Mouse (Mus musculus): ENCODE measurements around the gene Fam189b.

Fam189b gene

GRCm38 (mm10) chr3:89166945-89167344 lies 16.0 kb upstream of the Fam189b start:
- no peak for DNase-seq

- no peak for DNase-seq
Observed at GRCm38 (mm10) chr3:89174844-89175243, 8.1 kb upstream of the Fam189b start.

- DNase-seq, result no peak
Observed at GRCm38 (mm10) chr3:89175544-89175943, 7.4 kb upstream of the Fam189b start.

- no peak for DNase-seq
Observed at GRCm38 (mm10) chr3:89176421-89176820, 6.5 kb upstream of the Fam189b start.

- DNase-seq, result peak; percentile 81
Observed at GRCm38 (mm10) chr3:89177242-89178106, 5.5 kb upstream of the Fam189b start, which contains the start of gene Scamp3. Gene Scamp3 (plus strand): TSS chr3:89177473.

GRCm38 (mm10) chr3:89178107-89178385 lies 4.9 kb upstream of the Fam189b start:
- DNase-seq, result no peak

GRCm38 (mm10) chr3:89179056-89179455 lies 3.9 kb upstream of the Fam189b start:
- DNase-seq, result peak; percentile 39

- DNase-seq, result peak; percentile 27
Observed at GRCm38 (mm10) chr3:89181749-89182500, 1.0 kb upstream of the Fam189b start.

GRCm38 (mm10) chr3:89182531-89183057 lies 349 bp upstream of the Fam189b start:
- peak; percentile 28 for DNase-seq

GRCm38 (mm10) chr3:89183959-89184315 lies 994 bp downstream of the Fam189b start:
- peak; percentile 33 for DNase-seq

GRCm38 (mm10) chr3:89187197-89187596 lies 4.3 kb downstream of the Fam189b start:
- DNase-seq, result peak; percentile 88

GRCm38 (mm10) chr3:89187690-89188477 lies 4.9 kb downstream of the Fam189b start:
- DNase-seq, result peak; percentile 80

- DNase-seq, result peak; percentile 75
Observed at GRCm38 (mm10) chr3:89188478-89188875, 5.5 kb downstream of the Fam189b start.

- DNase-seq, result peak; percentile 62
Observed at GRCm38 (mm10) chr3:89190436-89190835, 7.5 kb downstream of the Fam189b start.

GRCm38 (mm10) chr3:89193351-89193750 lies 10.4 kb downstream of the Fam189b start:
- DNase-seq, result peak; percentile 13

- DNase-seq, result peak; percentile 77
Observed at GRCm38 (mm10) chr3:89193853-89194252, 10.9 kb downstream of the Fam189b start.

- peak; percentile 95 for DNase-seq
Observed at GRCm38 (mm10) chr3:89195979-89196877, 13.3 kb downstream of the Fam189b start.

- DNase-seq, result no peak
Observed at GRCm38 (mm10) chr3:89199839-89200238, 16.9 kb downstream of the Fam189b start.

- DNase-seq, result peak; percentile 89
Observed at GRCm38 (mm10) chr3:89202253-89203141, 19.6 kb downstream of the Fam189b start, which contains the start of gene Gba. Gene Gba (plus strand): TSS chr3:89202928.

GRCm38 (mm10) chr3:89203142-89203514 lies 20.2 kb downstream of the Fam189b start:
- DNase-seq, result no peak

GRCm38 (mm10) chr3:89206079-89206478 lies 23.1 kb downstream of the Fam189b start:
- no peak for DNase-seq

Measured in thymus, postnatal 4 days (tissue).